Mouse (Mus musculus) ES-E14 (cell line): ENCODE results near the gene Osgepl1.

Experiments
- CHD2 ChIP-seq: IDR thresholded peaks from 2 replicates; pipeline ENCODE4 v1.6.1; 2014; ENCODE audit warnings: mild to moderate bottlenecking, low read depth, low read length, inconsistent platforms
- MAFK ChIP-seq: IDR thresholded peaks from 2 replicates; pipeline ENCODE4 v1.6.1; 2014; ENCODE audit warnings: mild to moderate bottlenecking, low read depth, low read length, inconsistent platforms; ENCODE audit not compliant: insufficient read depth
- ZC3H11A ChIP-seq: IDR thresholded peaks from 2 replicates; pipeline ENCODE4 v1.6.1; 2012; ENCODE audit warnings: low read depth, mild to moderate bottlenecking, inconsistent platforms, low read length, borderline replicate concordance
- ZNF384 ChIP-seq: IDR thresholded peaks from 2 replicates; pipeline ENCODE4 v1.6.1; 2012; ENCODE audit warnings: low read depth, low read length, inconsistent platforms

DNA sequence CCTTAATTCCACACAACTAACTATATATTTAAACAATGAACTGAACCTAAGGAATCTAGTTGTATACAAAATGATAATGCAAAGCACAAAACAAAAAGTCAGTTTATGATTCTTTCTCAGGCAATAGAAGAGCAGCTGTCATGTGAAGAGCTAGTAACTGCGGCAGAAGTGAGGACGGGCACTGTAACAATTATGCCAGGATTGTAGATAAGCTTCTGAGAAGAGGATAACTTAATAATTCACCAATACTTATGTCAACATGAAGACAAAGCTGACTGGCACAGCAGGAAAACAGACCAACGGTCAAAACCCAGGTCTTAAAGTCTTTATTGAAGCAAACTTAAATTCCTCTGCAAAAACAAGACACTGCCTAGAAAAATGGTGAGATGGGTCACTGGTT is 22.2 kb upstream of the Osgepl1 start:
- TF ChIP-seq CHD2 (no peak), ZC3H11A (no peak), MAFK (no peak), ZNF384 (no peak)
